Mouse (Mus musculus) bone marrow, adult 2 months (tissue): Measurements from ENCODE around the gene Ptges.

Experiments
- CTCF ChIP-seq: fragments of 200-500 bp; IDR thresholded peaks from 2 replicates; pipeline ENCODE4 v1.5.1; 2011; ENCODE audit warnings: low read length, control low read depth; ENCODE audit not compliant: control insufficient read depth, insufficient read depth
- POLR2A ChIP-seq: fragments of 200-500 bp; IDR thresholded peaks from 2 replicates; pipeline ENCODE4 v1.6.1; 2011; ENCODE audit warnings: low read depth, mild to moderate bottlenecking, control low read depth, low read length, borderline replicate concordance; ENCODE audit not compliant: control insufficient read depth

DNA sequence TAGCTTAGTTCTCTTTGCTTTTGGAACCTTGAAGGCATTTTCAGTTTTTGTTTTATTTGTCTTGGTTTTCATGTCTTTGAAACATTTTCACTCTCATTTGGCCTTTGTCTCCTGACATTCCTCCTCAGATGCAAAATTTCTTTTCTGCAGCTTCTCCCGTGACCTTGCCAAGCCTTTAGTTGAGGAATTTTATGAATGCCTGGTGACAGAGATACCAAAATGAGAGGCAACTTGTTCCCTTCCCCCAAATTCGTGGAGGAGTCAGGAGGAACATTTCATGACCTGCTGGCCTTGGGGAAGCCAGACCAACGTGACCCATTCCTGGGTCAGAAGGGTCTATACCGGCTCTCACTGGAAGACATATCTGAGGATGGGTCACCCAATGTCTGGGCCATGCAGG, 23.0 kb downstream of the Ptges start:
- TF ChIP-seq POLR2A, result no peak
- no peak for TF ChIP-seq CTCF
